Mouse (Mus musculus): ENCODE measurements at regions not wholly inside any gene's neighbourhood (a gene's known extent, or its start where the extent isn't known, plus 50 kb on each side); places are given as distances from the start of the nearest gene placed in this dataset.

DNA sequence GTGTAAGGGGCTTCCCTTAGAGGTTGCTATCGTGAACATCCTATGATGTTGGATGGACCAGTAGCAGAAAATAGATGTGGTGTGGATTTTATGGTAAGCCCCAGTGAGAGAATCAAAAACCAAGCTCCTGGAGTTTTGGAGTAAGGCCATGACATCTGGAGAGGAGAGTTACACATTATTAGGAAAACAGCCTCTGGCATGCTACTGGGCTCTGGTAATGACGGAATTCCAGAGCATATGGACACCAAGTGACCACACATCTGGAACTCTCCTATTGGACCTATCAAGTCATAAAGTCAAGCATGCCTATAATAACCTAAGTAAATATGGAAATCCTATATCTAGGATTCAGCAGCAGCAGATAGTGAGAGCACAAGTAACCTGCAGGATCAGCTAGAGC lies 240.8 kb downstream of the Fgf10 start:
- TF ChIP-seq CTCF (IDR thresholded peaks at IDR 0.05; ENCODE audit: low read depth) (no peak), EP300 (IDR thresholded peaks at IDR 0.05; ENCODE audit: low read depth) (no peak)

Measured in heart, postnatal 0 days (tissue).